Comparison of ENCODE assay signal across 9 mouse cellular contexts in genomic region chr13:91915582-91916239, GRCm38 (mm10). TPM values are rescaled to one million over a fixed set of nuclear protein-coding genes. Genes with fewer than 3 reads are reported as not detected.
DNase-seq lines count a peak whose midpoint lies in the region; ATAC-seq and TF ChIP-seq lines count a peak whose summit lies in the region.
"Had no signal": no experiment of that assay in that cellular context is flagged by ENCODE, and none has a peak within 500 bp of the region (broad histone marks: within the 10 kb centered on the region; RNA-seq: fewer than 3 reads in every experiment).

No protein-coding gene starts in this region.

- H3K4me2 ChIP-seq in kidney, postnatal 0 days (ENCODE audit: low read length) = no peak overlapping the region
- H3K4me2 ChIP-seq in embryonic facial prominence, embryonic 13.5 days = peak overlapping the region; percentile 29; the same call in 1 of the 2 replicates
- H3K4me2 ChIP-seq in intestine, embryonic 15.5 days (replicated peaks) = no peak overlapping the region
- H3K4me2 ChIP-seq: stomach, embryonic 15.5 days had no signal

- H3K9ac ChIP-seq in kidney, postnatal 0 days (ENCODE audit: low read depth, low read length) = no peak overlapping the region
- H3K9ac ChIP-seq in embryonic facial prominence, embryonic 13.5 days = no peak overlapping the region
- no peak overlapping the region for H3K9ac ChIP-seq in intestine, embryonic 15.5 days
- H3K9ac ChIP-seq: stomach, embryonic 15.5 days had no signal

- H3K9me3 ChIP-seq in kidney, postnatal 0 days (replicated peaks; ENCODE audit: low read length) = no peaks in the 10 kb centered on the region
- no peaks in the 10 kb centered on the region for H3K9me3 ChIP-seq in embryonic facial prominence, embryonic 13.5 days
- no peaks in the 10 kb centered on the region for H3K9me3 ChIP-seq in intestine, embryonic 15.5 days
- H3K9me3 ChIP-seq: stomach, embryonic 15.5 days had no signal

- intact Hi-C loops in gastrocnemius, postnatal 14 days (cut with DNase I; ENCODE audit: low total_unique reads) = no loop called here

- no peak overlapping the region for H3K27ac ChIP-seq in kidney, postnatal 0 days
- no peak overlapping the region for H3K27ac ChIP-seq in embryonic facial prominence, embryonic 13.5 days
- no peak overlapping the region for H3K27ac ChIP-seq in intestine, embryonic 15.5 days
- H3K27ac ChIP-seq: stomach, embryonic 15.5 days had no signal

- ATAC-seq in kidney, postnatal 0 days (replicated peaks; ENCODE audit: low FRiP score, low read depth) = no peak
- 0 out of 2 replicates have a peak, but pooled peaks have one; percentile 34 for ATAC-seq in embryonic facial prominence, embryonic 13.5 days (ENCODE audit: insufficient number of reproducible peaks, insufficient read depth, low FRiP score, low TSS enrichment, low read depth)
- ATAC-seq in intestine, embryonic 15.5 days = peak; percentile 32; the same call in 1 of the 2 replicates

- TF ChIP-seq CTCF in kidney, postnatal 0 days (IDR thresholded peaks at IDR 0.05; ENCODE audit: low read depth) = peak; percentile 44

- 59% methylated on average over 6 of the region's 6 CpGs for WGBS in kidney, postnatal 0 days
- WGBS in embryonic facial prominence, embryonic 13.5 days = 64% methylated on average over 6 of the region's 6 CpGs
- WGBS in intestine, embryonic 15.5 days = 64% methylated on average over 6 of the region's 6 CpGs

- H3K4me3 ChIP-seq in kidney, postnatal 0 days (replicated peaks; ENCODE audit: low read depth, low read length) = no peak overlapping the region
- H3K4me3 ChIP-seq in embryonic facial prominence, embryonic 13.5 days = no peak overlapping the region
- no peak overlapping the region for H3K4me3 ChIP-seq in intestine, embryonic 15.5 days (replicated peaks)
- H3K4me3 ChIP-seq: stomach, embryonic 15.5 days had no signal

- peak; percentile 12 for DNase-seq in kidney, postnatal 0 days (ENCODE audit: low spot score)
- no peak for DNase-seq in kidney, postnatal 36 days
- DNase-seq in lung, postnatal 14 days = peak; percentile 7
- no peak for DNase-seq in gastrocnemius, postnatal 14 days
- no peak for DNase-seq in urinary bladder, postnatal 10 days (ENCODE audit: low spot score)
- DNase-seq in adrenal gland, adult 8-10 months = no peak

- H3K27me3 ChIP-seq in kidney, postnatal 0 days (ENCODE audit: insufficient read depth, low read length) = no peaks in the 10 kb centered on the region
- H3K27me3 ChIP-seq in embryonic facial prominence, embryonic 13.5 days = no peaks in the 10 kb centered on the region
- no peaks in the 10 kb centered on the region for H3K27me3 ChIP-seq in intestine, embryonic 15.5 days (replicated peaks)
- H3K27me3 ChIP-seq: stomach, embryonic 15.5 days had no signal

- H3K36me3 ChIP-seq in kidney, postnatal 0 days (ENCODE audit: insufficient read depth, low read length) = no peaks in the 10 kb centered on the region
- H3K36me3 ChIP-seq in embryonic facial prominence, embryonic 13.5 days = no peaks in the 10 kb centered on the region
- H3K36me3 ChIP-seq in intestine, embryonic 15.5 days = no peaks in the 10 kb centered on the region
- H3K36me3 ChIP-seq: stomach, embryonic 15.5 days had no signal

- no peaks in the 10 kb centered on the region for H3K4me1 ChIP-seq in kidney, postnatal 0 days (replicated peaks; ENCODE audit: insufficient read depth, low read length)
- peaks cover 22% of the 10 kb centered on the region for H3K4me1 ChIP-seq in embryonic facial prominence, embryonic 13.5 days
- H3K4me1 ChIP-seq in intestine, embryonic 15.5 days (replicated peaks) = no peaks in the 10 kb centered on the region
- H3K4me1 ChIP-seq: stomach, embryonic 15.5 days had no signal

RNA-seq across cellular contexts. Expression of gene Ckmt2, which starts 39.0 kb away (rescaled TPM):
- 0.14 TPM in 1 of 2 replicates, not detected in the other for polyA plus RNA-seq in kidney, postnatal 0 days (2015; fragmentation: Nextera tagmentation; extraction: Ambion mirVana)
- polyA plus RNA-seq in embryonic facial prominence, embryonic 13.5 days (2015; fragmentation: Nextera tagmentation; extraction: Ambion mirVana) = 0.18 TPM in 1 of 2 replicates, not detected in the other
- 1.5 and 1.7 TPM in 2 replicates for polyA plus RNA-seq in intestine, embryonic 15.5 days (2015; fragmentation: Nextera tagmentation; extraction: Ambion mirVana)
- 100 to 1,000 TPM; 604 to 917 TPM for total RNA-seq in gastrocnemius, postnatal 14 days (2021)
- total RNA-seq in adrenal gland, adult 8-10 months (2022) = not detected

Comparison
In these comparisons a context has a peak if more than half of its experiments do, and no peak if none do; other contexts are left out.
1. DNase-seq: peak in kidney, postnatal 0 days (single experiment) and lung, postnatal 14 days (single experiment); none in kidney, postnatal 36 days (0 of 2), gastrocnemius, postnatal 14 days (single experiment), urinary bladder, postnatal 10 days (single experiment) and adrenal gland, adult 8-10 months (single experiment).